Mouse (Mus musculus) testis, postnatal 14 days (tissue): ENCODE results near the gene Dcst1.

Experiments
- DNase-seq: peaks from one replicate; pipeline ENCODE4 v3.0.0; 2021; ENCODE audit warnings: low spot score

Dcst1 gene

GRCm38 (mm10) chr3:89361675-89362074 lies 3.4 kb downstream of the Dcst1 start, which contains the start of gene Dcst2:
TSS of gene Dcst2 (plus strand) at chr3:89361975.
- DNase-seq = no peak

DNA sequence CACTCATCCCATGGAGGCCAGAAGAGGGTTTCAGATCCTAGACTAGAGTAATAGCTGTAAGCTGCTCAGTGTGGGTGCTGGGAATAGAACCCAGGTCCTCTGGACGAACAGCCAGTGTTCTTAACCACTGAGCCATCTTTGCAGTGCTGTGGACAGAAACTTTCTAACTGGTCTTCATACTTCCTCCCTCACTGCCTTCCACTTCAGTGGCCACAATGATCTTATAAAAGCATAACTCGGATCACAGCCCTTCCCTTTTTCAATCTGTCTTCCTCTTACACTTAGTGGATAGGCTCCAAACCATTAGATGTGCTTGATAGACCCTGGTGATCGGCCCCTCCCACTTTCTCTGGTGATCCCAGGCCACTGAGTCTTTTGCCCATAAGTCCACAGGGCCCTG lies 4.8 kb downstream of the Dcst1 start:
- DNase-seq = no peak

DNA sequence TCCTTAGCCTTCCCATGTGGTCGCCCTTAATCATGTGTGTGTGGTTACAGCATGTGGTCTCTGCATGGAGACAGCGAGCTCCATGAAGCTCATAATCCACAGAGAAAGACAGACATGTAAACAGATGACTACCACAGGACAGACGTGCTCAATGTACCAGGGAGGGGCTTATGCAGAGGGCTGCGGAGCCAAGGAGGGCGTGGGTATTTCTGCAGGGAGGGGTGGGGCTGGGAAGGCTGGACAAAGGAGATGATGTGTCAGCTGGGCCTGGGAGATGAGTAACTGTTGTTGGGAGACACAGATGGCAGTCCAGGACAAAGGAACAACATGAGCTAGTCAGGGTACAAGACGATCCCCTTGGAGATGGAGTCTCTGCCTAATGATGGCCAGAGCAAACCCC lies 5.4 kb downstream of the Dcst1 start:
- no peak for DNase-seq

DNA sequence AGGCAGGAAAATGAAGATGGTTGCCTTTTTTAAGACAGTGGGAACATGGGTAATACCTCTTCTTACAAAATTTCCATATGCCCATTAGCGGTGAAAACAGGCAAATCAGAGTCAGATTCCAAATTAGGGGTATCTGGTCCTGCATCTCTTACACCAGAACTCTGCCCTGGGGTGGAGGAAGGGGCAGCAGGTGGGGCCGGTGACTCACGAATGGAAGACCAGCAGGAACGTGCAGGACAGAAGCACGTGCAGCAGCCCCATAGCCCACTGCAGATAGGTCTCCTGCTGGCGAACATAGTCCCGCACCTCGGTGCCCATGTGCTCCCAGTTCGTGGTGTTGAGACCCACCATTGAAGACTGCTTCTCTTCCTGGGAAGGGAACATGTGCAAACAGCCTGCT lies 9.0 kb downstream of the Dcst1 start:
- no peak for DNase-seq

DNA sequence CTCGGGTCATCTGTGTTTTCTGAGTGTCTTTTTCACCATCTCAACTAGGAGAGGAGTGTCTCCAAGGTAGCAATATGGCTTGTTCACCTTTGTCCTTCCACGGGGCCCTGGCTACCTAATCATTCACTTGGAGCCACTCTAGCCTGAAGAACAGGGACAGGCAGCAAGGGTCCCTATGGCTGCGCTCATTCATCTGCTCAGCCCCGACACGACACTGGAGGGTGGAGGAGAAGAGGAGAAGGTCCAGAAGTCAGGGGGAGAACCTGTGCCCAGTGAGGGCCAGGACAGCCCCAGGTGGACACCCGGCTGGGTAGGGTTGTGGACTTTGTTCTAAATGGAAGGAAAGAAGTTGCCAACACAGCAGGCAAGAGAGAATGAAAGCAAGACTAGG lies 9.5 kb downstream of the Dcst1 start:
- DNase-seq = no peak

DNA sequence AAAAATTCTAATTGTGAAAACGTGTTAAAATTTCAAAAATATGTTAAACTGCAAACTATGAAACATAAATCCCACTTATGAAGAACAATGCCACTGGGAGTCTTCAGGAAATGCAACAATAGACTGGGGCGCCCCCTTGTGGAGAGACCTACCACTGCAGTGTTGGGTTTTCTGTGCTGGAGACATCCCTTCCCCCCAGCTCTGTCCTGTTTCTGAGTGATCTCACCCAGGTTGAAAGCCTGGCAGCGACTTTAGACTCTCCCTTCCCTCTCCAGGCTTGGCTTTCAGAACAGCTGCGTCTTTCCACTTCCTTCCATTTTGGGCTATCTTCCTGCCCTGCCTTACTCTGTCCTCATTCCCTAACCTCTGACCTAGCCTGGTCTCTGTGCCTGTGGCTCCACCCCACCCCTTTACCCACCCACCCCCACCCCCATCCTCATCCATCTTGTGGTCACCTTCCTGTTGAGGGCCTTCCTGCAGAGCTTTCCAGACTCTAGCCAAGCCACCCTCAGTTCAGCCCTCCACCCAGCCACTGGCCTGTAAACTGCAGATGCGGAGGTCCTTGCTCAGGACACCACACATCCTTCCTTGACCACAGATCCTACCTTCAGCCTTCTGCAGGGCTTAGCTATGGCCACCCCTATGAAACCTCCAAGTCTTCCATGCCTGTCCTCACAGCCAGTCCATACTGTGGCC lies 10.1 kb downstream of the Dcst1 start:
- DNase-seq = peak; percentile 66

DNA sequence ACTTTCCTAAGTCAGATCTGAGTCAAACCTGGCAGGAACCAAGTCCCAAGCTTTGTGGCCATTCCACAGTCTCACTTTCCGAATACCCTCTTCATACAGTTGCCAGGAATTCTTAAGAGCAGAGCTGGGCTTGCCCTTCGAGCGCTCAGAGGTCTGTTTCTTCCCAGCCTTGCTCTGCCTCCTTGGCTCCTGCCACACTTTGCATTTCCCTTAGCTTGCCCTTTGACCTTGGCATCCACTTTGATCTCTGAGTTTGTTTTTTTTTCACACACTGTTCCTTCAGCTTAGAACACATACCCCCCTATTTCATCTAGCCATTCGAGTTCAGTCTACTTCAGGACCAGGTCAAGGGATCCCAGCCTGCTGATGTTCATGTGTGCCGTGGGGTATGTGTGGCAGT lies 13.8 kb downstream of the Dcst1 start:
- DNase-seq = no peak

DNA sequence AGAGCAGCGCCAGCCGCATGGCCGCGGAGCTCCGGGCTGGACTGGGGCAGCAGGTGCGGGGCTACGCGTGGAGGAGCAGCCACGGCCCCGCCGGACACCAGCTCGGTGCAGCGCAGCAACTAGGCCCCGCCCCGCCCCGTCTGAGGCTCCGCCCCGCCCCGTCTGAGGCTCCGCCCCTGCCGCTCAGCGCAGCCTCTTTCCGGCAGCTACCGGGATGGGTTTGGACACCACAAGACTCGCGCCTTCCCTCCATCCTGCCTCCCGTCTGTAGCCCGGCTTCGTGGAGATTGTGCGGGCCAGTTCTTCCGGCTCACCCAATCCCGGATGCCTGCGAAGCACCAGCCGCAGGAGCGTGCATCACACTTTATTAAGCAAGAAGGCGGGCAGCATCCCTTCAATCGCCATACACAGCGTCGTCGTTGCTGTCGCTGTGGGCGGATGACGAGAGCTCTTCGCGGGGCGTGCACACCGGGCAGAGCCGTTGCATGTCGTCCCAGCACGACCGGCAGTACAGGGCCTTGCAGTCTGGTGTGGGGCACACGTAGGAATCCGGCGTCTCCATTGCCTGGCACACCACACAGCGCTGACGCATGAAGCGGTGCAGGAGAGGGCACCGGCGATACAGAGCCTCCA lies 15.1 kb downstream of the Dcst1 start, which contains the start of gene Adam15:
Adam15 (minus strand) TSS at position 128 of the 633 bp plus-strand sequence.
- peak; percentile 87 for DNase-seq

DNA sequence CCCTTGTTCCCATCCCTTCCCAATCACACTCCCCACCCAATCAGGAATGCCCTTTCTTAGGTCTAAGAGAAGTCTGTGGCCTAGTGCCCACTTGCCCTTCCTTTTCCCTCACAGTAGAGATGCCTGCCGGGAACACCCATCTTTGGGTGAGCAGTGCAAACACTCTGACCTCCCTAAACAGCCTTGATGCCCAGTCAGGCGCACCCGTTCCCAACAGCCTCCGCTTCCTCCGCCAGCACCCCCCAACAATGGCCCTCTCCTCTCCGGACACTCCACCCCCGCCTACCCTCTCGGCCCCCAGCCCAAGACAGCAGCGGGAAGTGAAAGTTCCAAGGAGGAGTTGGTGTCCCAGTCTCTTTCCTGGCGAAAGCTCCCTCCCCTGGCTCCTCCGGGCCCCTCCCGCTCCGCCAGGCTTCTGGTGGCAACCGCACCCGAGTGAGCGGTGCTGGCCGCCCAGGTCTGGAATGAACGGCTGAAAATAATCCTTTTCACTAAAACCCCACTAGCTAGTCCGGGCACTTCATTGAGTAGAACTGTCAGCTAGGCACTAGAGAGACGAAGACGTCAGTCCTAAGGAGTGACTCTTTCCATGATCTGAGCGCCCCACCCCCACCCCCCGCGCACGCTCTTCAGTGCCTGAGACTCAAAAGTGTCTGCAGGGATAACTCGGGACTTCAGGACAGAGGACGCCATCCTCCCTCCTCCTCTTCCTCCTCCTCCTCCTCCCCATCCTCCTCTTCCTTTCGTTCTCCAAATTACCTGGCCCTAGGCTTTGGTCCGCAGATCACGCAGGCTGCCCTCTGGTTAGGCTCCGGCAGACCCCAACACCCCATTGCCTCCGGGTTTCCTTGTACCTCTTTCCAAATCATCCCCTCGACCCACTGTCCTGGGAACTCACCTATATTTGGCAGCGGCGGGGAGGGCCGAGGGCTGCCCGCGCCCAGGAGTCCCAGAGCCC lies 15.9 kb downstream of the Dcst1 start:
- no peak for DNase-seq

GRCm38 (mm10) chr3:89347916-89348315 lies 17.1 kb downstream of the Dcst1 start:
- DNase-seq = no peak

DNA sequence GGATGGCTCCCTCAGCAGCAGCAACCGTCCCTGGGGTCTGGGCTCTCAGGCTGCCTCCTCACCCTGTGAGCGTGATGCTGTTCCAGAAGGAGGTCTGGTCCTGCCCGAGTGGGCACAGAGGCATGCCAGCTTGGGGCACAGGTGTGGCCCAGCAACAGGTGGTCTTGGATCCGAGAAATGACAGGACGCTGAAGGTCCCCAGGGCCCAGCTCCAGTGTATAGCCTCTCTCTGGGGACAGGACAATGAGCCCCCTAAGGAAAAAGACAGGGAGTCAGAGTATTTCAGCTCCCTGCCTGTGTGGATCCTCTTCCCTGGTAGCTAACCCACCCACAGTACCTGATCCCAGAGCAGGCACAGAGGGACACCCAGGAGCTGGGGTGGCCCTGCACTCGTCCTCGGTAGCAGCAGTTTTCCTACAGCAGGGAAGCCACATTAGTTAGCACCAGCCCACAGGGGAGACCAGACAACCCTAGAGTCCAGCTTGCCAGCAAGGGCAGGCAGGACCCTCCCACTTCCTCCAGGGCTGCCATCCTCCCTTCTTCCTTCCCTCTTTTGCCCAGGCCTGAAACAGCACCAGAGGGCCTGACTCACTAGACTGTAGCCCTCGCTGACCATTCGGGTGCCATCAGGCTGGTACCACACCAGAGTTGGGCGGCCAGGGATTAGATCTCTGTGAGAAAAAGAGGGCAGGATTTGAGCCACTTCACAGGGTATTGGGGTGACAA lies 18.1 kb downstream of the Dcst1 start:
- no peak for DNase-seq

- DNase-seq = no peak
These were observed 21.8 kb downstream of the Dcst1 start for GRCm38 (mm10) chr3:89343279-89343678.

GRCm38 (mm10) chr3:89341794-89342193 lies 23.3 kb downstream of the Dcst1 start:
- no peak for DNase-seq

- no peak for DNase-seq
These were observed 24.6 kb downstream of the Dcst1 start for GRCm38 (mm10) chr3:89340465-89340864.

GRCm38 (mm10) chr3:89339416-89339815 lies 25.6 kb downstream of the Dcst1 start:
- no peak for DNase-seq

- DNase-seq = peak; percentile 62
These were observed 27.1 kb downstream of the Dcst1 start, which contains the start of gene Efna4 for GRCm38 (mm10) chr3:89337721-89338578. TSS of gene Efna4 (minus strand) at chr3:89338028.

DNA sequence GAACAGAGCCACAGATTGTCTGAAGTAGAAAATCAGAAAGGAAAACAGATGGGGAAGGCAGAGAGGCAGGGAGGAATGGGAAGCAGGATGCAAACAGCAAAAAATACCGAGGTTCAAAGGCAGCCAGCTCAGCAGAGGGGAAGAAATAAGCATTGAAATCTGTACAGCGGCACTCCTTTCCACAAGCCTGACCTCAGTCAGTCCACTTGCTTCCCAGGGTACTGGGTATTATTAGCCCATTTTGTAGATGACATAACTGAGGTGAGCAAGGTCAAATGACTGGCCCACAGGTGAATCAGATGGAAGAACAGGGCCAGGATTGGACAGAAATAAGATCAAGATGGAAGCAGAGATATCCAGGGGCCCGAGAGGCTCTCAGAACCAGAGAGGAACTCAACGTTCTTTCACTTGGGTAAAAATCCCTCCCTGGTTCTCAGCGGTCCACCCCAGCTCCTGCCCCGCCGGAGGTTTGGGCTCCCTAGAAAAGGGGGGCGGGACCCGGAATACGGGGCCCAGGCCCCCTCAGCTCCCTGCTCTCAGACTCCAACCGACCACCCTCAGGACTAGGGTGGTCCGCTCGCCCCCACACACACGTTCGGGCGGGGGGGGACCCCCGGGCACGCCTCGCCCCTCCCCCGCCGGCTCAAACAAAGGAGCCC lies 27.9 kb downstream of the Dcst1 start:
- DNase-seq = no peak

- DNase-seq = no peak
These were observed 28.5 kb downstream of the Dcst1 start for GRCm38 (mm10) chr3:89336529-89336928.

DNA sequence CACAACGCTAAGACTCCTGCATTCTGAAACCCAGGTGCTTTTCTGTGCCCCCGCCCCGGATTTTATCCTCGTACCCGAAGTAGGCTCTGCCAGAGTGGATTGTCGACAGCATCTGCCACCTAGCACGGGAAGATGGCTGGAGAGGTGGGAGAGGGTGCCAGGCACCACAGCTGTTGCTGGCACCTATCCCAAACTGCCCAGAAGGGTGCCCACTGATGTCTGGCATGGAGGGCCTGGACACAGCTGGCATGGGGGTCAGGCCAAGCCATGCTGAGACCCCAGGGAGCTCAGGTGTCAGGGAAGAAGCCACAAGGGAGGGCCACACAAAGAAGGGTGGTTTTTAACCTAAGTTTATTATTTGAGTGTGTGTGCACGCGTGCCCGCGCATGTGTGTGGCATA lies 32.0 kb downstream of the Dcst1 start:
- DNase-seq = no peak

DNA sequence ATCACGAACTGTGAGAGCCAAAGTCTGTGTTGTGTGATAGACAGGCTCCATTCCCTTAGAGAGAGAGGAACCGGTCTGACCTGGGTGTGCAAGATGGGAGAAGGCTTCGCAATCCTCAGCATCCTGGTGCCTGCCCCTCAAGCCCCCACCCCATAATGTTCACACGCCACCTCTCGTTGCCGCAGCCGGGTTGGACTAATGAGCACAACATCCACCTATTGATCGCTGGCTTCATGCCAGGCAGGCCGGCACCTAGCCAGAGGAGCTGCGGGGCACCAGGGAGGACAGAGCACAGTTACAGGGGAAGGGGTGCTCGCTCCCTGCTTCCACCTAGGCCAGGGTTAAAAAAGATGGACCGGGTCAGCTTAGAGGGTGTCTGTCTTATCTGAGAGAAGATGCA lies 32.6 kb downstream of the Dcst1 start:
- no peak for DNase-seq
